Mouse (Mus musculus): ENCODE measurements around the gene Ptms. TPM values are rescaled to one million over a fixed set of nuclear protein-coding genes. Genes with fewer than 3 reads are reported as not detected.

Gene Ptms
- polyA plus RNA-seq (2021; fragmentation: Nextera tagmentation): 294 and 362 TPM in 2 replicates
- long read RNA-seq, experiment 1, transcript Ptms-203 (4 exons, 629 nt): minor isoform, 5 of 138 reads
- long read RNA-seq, experiment 1, transcript Ptms-205 (5 exons, 744 nt): minor isoform, 6 of 138 reads
- long read RNA-seq, experiment 1, transcript Ptms-201 (5 exons, 1,149 nt): major isoform, 65 of 138 reads
- long read RNA-seq, experiment 1, partial matches to known transcripts: 40 of 138 reads
- long read RNA-seq, experiment 1, other reads (novel, unspliced or antisense): 22 of 138 reads
- long read RNA-seq, experiment 2, transcript Ptms-201 (5 exons, 1,149 nt): major isoform, 107 of 119 reads
- long read RNA-seq, experiment 2, partial matches to known transcripts: 2 of 119 reads
- long read RNA-seq, experiment 2, other reads (novel, unspliced or antisense): 7 of 119 reads

GRCm38 (mm10) chr6:124919695-124920317, at the start of gene Ptms:
TSS of gene Ptms (minus strand) at chr6:124920103.

GRCm38 (mm10) chr6:124965088-124965719, 45.3 kb upstream of the Ptms start, which contains the start of gene Cops7a:
TSS of gene Cops7a (minus strand) at chr6:124965538.

GRCm38 (mm10) chr6:124930754-124931524, 11.0 kb upstream of the Ptms start, which contains the start of gene Mlf2:
TSS of gene Mlf2 (plus strand) at chr6:124931386.

GRCm38 (mm10) chr6:124911533-124912218, 8.2 kb downstream of the Ptms start, which contains the start of gene Lag3:
TSS of gene Lag3 (minus strand) at chr6:124911705.

GRCm38 (mm10) chr6:124887986-124888385, 31.9 kb downstream of the Ptms start, which contains the start of gene Cd4:
TSS of gene Cd4 (minus strand) at chr6:124888221.

Other genes starting within 250 kb of the Ptms start
- gene Emg1, start 207.9 kb downstream of the Ptms start, polyA plus RNA-seq (2021; fragmentation: Nextera tagmentation): 101 and 108 TPM in 2 replicates
- 140 and 157 TPM in 2 replicates for gene Phb2, start 207.8 kb downstream of the Ptms start, polyA plus RNA-seq (2021; fragmentation: Nextera tagmentation)
- gene Ptpn6, start 181.4 kb downstream of the Ptms start, polyA plus RNA-seq (2021; fragmentation: Nextera tagmentation): 4.1 and 4.6 TPM in 2 replicates
- gene Grcc10, start 178.7 kb downstream of the Ptms start, polyA plus RNA-seq (2021; fragmentation: Nextera tagmentation): 1,248 and 1,281 TPM in 2 replicates
- gene Gm45234, start 164.1 kb downstream of the Ptms start, polyA plus RNA-seq (2021; fragmentation: Nextera tagmentation): 0.06 TPM in 1 of 2 replicates, not detected in the other
- gene Atn1, start 163.6 kb downstream of the Ptms start, polyA plus RNA-seq (2021; fragmentation: Nextera tagmentation): 14.3 and 15.6 TPM in 2 replicates
- 599 and 862 TPM in 2 replicates for gene Eno2, start 150.4 kb downstream of the Ptms start, polyA plus RNA-seq (2021; fragmentation: Nextera tagmentation)
- 4.3 and 6.1 TPM in 2 replicates for gene Lrrc23, start 140.4 kb downstream of the Ptms start, polyA plus RNA-seq (2021; fragmentation: Nextera tagmentation)
- 5.4 and 5.5 TPM in 2 replicates for gene Spsb2, start 111.4 kb downstream of the Ptms start, polyA plus RNA-seq (2021; fragmentation: Nextera tagmentation)
- gene Tpi1, start 105.8 kb downstream of the Ptms start, polyA plus RNA-seq (2021; fragmentation: Nextera tagmentation): 1,210 and 1,292 TPM in 2 replicates
- 98.8 and 105 TPM in 2 replicates for gene Usp5, start 90.6 kb downstream of the Ptms start, polyA plus RNA-seq (2021; fragmentation: Nextera tagmentation)
- gene Cdca3, start 90.6 kb downstream of the Ptms start, polyA plus RNA-seq (2021; fragmentation: Nextera tagmentation): 0.59 and 0.67 TPM in 2 replicates
- 0.13 and 0.43 TPM in 2 replicates for gene Gnb3, start 79.8 kb downstream of the Ptms start, polyA plus RNA-seq (2021; fragmentation: Nextera tagmentation)
- 1.0 and 1.2 TPM in 2 replicates for gene P3h3, start 62.4 kb downstream of the Ptms start, polyA plus RNA-seq (2021; fragmentation: Nextera tagmentation)
- gene Gpr162, start 56.1 kb downstream of the Ptms start, polyA plus RNA-seq (2021; fragmentation: Nextera tagmentation): 1.1 and 1.4 TPM in 2 replicates
- gene Cd4, start 31.9 kb downstream of the Ptms start, polyA plus RNA-seq (2021; fragmentation: Nextera tagmentation): 0.34 and 0.68 TPM in 2 replicates
- 7.0 and 11.9 TPM in 2 replicates for gene Lag3, start 8.4 kb downstream of the Ptms start, polyA plus RNA-seq (2021; fragmentation: Nextera tagmentation)
- 604 and 679 TPM in 2 replicates for gene Mlf2, start 11.3 kb upstream of the Ptms start, polyA plus RNA-seq (2021; fragmentation: Nextera tagmentation)
- 236 and 263 TPM in 2 replicates for gene Cops7a, start 45.4 kb upstream of the Ptms start, polyA plus RNA-seq (2021; fragmentation: Nextera tagmentation)
- 40.7 and 47.6 TPM in 2 replicates for gene Pianp, start 76.6 kb upstream of the Ptms start, polyA plus RNA-seq (2021; fragmentation: Nextera tagmentation)
- gene Zfp384, start 89.0 kb upstream of the Ptms start, polyA plus RNA-seq (2021; fragmentation: Nextera tagmentation): 7.6 and 8.3 TPM in 2 replicates
- 54.3 and 56.6 TPM in 2 replicates for gene Ing4, start 119.7 kb upstream of the Ptms start, polyA plus RNA-seq (2021; fragmentation: Nextera tagmentation)
- 0.72 and 1.4 TPM in 2 replicates for gene Acrbp, start 129.6 kb upstream of the Ptms start, polyA plus RNA-seq (2021; fragmentation: Nextera tagmentation)
- gene Lpar5, start 147.8 kb upstream of the Ptms start, polyA plus RNA-seq (2021; fragmentation: Nextera tagmentation): 1.1 and 2.0 TPM in 2 replicates
- 62.8 and 65.4 TPM in 2 replicates for gene Chd4, start 175.9 kb upstream of the Ptms start, polyA plus RNA-seq (2021; fragmentation: Nextera tagmentation)
- 18.4 and 19.1 TPM in 2 replicates for gene Nop2, start 211.8 kb upstream of the Ptms start, polyA plus RNA-seq (2021; fragmentation: Nextera tagmentation)
- gene Iffo1, start 225.1 kb upstream of the Ptms start, polyA plus RNA-seq (2021; fragmentation: Nextera tagmentation): 19.3 and 22.8 TPM in 2 replicates
- 2,583 and 3,039 TPM in 2 replicates for gene Gapdh, start 246.4 kb upstream of the Ptms start, polyA plus RNA-seq (2021; fragmentation: Nextera tagmentation)

All from layer of hippocampus, adult 6 months (tissue).